Mouse (Mus musculus): Measurements from ENCODE around the gene Tmc6.

GRCm38 (mm10) chr11:117764319-117764718, 17.7 kb downstream of the Tmc6 start:
- TF ChIP-seq CTCF (IDR thresholded peaks at IDR 0.05) (no peak), POLR2A (IDR thresholded peaks at IDR 0.05; ENCODE audit: insufficient read depth, low read depth, low read length) (no peak)
